Mouse (Mus musculus): ENCODE data around the gene Gfer.

DNA sequence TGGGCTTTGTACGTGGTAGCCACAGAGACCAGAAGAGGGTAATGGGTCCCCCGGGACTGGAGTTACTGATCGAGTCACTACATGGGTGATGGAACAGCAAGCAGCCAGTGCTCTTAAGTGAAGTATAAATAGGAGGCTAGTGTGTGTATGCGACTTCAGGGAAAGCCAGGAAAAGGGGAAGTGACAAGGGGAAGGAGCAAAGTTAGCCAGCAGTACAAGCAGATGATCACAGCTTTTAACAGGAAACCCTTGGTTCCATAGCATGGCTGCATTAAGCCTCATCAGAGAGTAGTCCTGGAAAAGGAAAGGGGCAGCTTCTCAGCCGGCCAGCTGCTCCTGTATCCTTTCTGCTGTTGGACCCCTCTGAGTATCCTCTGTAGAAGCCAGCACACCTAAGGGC is 3.6 kb downstream of the Gfer start:
- TF ChIP-seq CTCF (IDR thresholded peaks at IDR 0.05; ENCODE audit: low read depth, low read length) (no peak), POLR2A (IDR thresholded peaks at IDR 0.05; ENCODE audit: extremely low read depth, insufficient read depth, low read length) (no peak)

Measured in liver, adult 2 months (tissue).